Mouse (Mus musculus) left cerebral cortex, adult 2 months (tissue): ENCODE data around the gene Cuedc2. TPM values are rescaled to one million over a fixed set of nuclear protein-coding genes. Genes with fewer than 3 reads are reported as not detected.
A peak's percentile ranks its signal among the peaks of the same experiment; 100 is the strongest.

Source experiments
- DNase-seq, 2 experiments: peaks; one replicate each; pipeline ENCODE4 v3.0.0; 2021 to 2022; ENCODE audit warnings: low spot score in 2 of 2, mixed read lengths in 1 of 2; ENCODE audit errors: extremely low spot score in 1 of 2
- H3K27ac ChIP-seq: fragments of 200-600 bp; 2 replicates; pipeline ENCODE4 v1.8.1; 2022
- H3K4me3 ChIP-seq: fragments of 200-600 bp; 2 replicates; pipeline ENCODE4 v1.8.1; 2022
- CTCF ChIP-seq: fragments of 200-600 bp; IDR thresholded peaks from 2 replicates; pipeline ENCODE4 v1.8.1; 2022; ENCODE audit warnings: antibody characterized with exemption, mild to moderate bottlenecking, moderate library complexity
- intact Hi-C: fragments of 180-260 bp; cut with DNase I; formaldehyde crosslinking; loops from one replicate; pipeline ENCODE4 v1.15.1; 2025
- long read RNA-seq, 2 experiments: library from polyadenylated mRNA; stranded (forward); transcript quantifications; one replicate each; pipeline ENCODE4 v2.0.0; 2021; ENCODE audit warnings: borderline mapping rate in 2 of 2
- total RNA-seq, 2 experiments: library from RNA; stranded (reverse); gene quantifications; 2 replicates each; pipeline ENCODE4 v1.2.3; 2021

Cuedc2 gene
- total RNA-seq: 100 to 1,000 TPM; 188 to 196 TPM
- long read RNA-seq, experiment 1, transcript Cuedc2-211 (9 exons, 999 nt): minor isoform, 19 of 139 reads
- long read RNA-seq, experiment 1, transcript Cuedc2-201 (9 exons, 1,833 nt): major isoform, 30 of 139 reads
- long read RNA-seq, experiment 1, transcript Cuedc2-203 (9 exons, 1,790 nt): minor isoform, 16 of 139 reads
- long read RNA-seq, experiment 1, partial matches to known transcripts: 12 of 139 reads
- long read RNA-seq, experiment 1, other reads (novel, unspliced or antisense): 61 of 139 reads
- long read RNA-seq, experiment 2, transcript Cuedc2-201 (9 exons, 1,833 nt): major isoform, 24 of 112 reads
- long read RNA-seq, experiment 2, transcript Cuedc2-203 (9 exons, 1,790 nt): minor isoform, 10 of 112 reads
- long read RNA-seq, experiment 2, transcript Cuedc2-211 (9 exons, 999 nt): minor isoform, 14 of 112 reads
- long read RNA-seq, experiment 2, partial matches to known transcripts: 12 of 112 reads
- long read RNA-seq, experiment 2, other reads (novel, unspliced or antisense): 48 of 112 reads

GRCm38 (mm10) chr19:46338331-46338936 is at the start of gene Cuedc2:
TSS of gene Cuedc2 (minus strand) at chr19:46338702.
- Histone ChIP-seq H3K27ac (peak within 1 kb of the TSS; percentile 94), H3K4me3 (peak within 1 kb of the TSS; percentile 79)
- TF ChIP-seq CTCF: peak; percentile 80
- intact Hi-C loops: loop anchor here (2.0 kb wide), 3 partner anchors 18 to 112 kb away; no protein-coding TSS in a partner anchor
- peak; percentile 97 to 99 for DNase-seq

DNA sequence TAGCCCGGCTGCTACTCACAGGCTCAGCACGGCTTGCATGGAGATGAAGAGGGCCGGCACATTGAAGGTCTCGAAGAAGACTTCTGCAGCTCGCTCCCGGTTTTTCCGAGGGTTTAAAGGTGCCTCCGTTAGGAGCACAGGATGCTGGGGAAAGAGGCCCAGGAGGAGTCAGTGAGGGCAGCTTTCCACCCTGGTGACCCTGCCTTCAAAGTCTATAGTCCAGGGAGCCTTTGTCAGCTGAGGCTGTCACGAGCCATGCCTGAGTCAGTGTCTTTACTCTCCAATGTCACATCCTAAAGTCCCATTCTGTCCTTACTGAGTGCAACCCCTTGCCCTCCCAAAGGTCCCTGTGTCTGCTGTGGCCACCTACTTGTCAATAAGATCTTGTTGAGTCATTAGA is 43.8 kb upstream of the Cuedc2 start:
- intact Hi-C loops: no loop called here
- DNase-seq: no peak
- Histone ChIP-seq H3K4me3 (no peak overlapping the region), H3K27ac (no peak overlapping the region)
- TF ChIP-seq CTCF: no peak

DNA sequence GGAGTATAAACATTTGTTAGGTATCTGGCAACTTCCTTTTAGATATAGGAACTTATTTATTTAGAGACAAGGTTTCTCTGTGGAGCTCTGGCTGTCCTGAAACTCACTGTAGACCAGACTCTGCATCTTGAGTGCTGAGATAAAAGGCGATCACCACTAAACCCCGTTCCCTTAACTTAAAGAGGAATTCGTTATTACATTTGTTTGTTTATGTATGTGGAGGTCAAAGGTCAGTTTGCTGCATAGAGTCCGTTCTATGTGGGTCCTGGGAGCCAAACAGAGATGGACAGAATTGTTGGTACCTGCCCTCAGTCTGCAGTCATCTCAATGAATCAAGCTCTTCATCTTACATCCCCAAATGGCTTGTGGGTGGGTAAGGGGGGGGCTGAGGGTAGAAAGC is 37.4 kb upstream of the Cuedc2 start:
- H3K27ac ChIP-seq: no peak overlapping the region
- intact Hi-C loops: no loop called here

GRCm38 (mm10) chr19:46375489-46375888 is 37.0 kb upstream of the Cuedc2 start:
- intact Hi-C loops: no loop called here
- TF ChIP-seq CTCF: no peak
- no peak for DNase-seq
- Histone ChIP-seq H3K27ac (no peak overlapping the region), H3K4me3 (no peak overlapping the region)

More for the DNA sequence above, 37.4 kb upstream of the Cuedc2 start:
- H3K4me3 ChIP-seq: no peak overlapping the region
- DNase-seq: no peak
- TF ChIP-seq CTCF: no peak

- H3K27ac ChIP-seq: peak overlapping the region; percentile 18; the same call in 1 of the 2 replicates
- DNase-seq: no peak
- no peak overlapping the region for H3K4me3 ChIP-seq
- intact Hi-C loops: no loop called here
- TF ChIP-seq CTCF: no peak
These were observed 36.1 kb upstream of the Cuedc2 start for GRCm38 (mm10) chr19:46374477-46375088.

- intact Hi-C loops: loop anchor here (2.0 kb wide), 2 partner anchors 30 to 64 kb away; partner anchors contain the start of genes Cuedc2 and Nfkb2
- DNase-seq: peak; percentile 54 to 62
- TF ChIP-seq CTCF: peak; percentile 70
- Histone ChIP-seq H3K27ac (peak overlapping the region; percentile 85; the same call in 1 of the 2 replicates), H3K4me3 (no peak overlapping the region)
These were observed 30.7 kb upstream of the Cuedc2 start for GRCm38 (mm10) chr19:46369204-46369603.

DNA sequence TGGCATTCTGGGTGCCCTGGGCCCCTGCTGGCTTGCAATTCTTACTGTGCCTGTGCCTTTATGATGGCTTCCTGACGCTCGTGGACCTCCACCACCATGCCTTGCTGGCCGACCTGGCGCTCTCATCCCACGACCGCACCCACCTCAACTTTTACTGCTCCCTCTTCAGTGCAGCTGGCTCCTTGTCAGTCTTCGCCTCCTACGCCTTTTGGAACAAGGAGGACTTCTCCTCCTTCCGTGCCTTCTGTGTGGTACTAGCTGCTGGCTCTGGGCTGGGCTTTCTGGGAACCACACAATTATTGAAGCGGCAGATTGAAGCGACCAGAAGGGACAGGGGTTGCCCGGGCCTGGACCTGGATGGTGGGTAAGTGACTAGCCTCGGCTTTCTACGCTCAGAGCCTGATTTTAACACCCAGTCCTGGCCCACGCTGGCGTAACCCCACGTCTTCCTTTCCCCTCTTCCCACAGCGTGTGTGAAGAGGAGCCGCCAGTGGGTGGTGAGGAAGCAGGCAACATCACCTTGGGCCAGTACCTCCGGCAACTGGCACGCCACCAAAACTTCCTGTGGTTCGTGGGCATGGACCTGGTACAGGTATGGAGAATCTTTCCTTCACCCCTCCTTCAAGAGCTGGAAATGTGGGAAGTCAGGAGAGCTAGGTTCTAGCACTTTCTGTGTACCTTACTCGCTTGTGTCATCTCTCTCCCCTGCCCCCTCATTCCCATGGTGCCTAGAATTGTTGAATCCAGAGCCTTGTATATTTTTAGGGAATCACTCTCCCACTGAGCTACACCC is 29.5 kb upstream of the Cuedc2 start:
- peak; percentile 43 to 56 for DNase-seq
- intact Hi-C loops: loop anchor here (2.0 kb wide), 2 partner anchors 29 to 63 kb away; partner anchors contain the start of genes Cuedc2 and Nfkb2
- TF ChIP-seq CTCF: no peak

GRCm38 (mm10) chr19:46363294-46364009 is 24.9 kb upstream of the Cuedc2 start:
- intact Hi-C loops: no loop called here
- H3K27ac ChIP-seq: no peak overlapping the region
- TF ChIP-seq CTCF: no peak
- H3K4me3 ChIP-seq: no peak overlapping the region
- no peak for DNase-seq

More for the DNA sequence above, 29.5 kb upstream of the Cuedc2 start:
- Histone ChIP-seq H3K27ac (peak overlapping the region; percentile 85), H3K4me3 (peak overlapping the region; percentile 19; the same call in 1 of the 2 replicates)

- Histone ChIP-seq H3K27ac (no peak overlapping the region), H3K4me3 (no peak overlapping the region)
- DNase-seq: no peak
- no peak for TF ChIP-seq CTCF
- intact Hi-C loops: no loop called here
These were observed 23.6 kb upstream of the Cuedc2 start for GRCm38 (mm10) chr19:46362104-46362503.

DNA sequence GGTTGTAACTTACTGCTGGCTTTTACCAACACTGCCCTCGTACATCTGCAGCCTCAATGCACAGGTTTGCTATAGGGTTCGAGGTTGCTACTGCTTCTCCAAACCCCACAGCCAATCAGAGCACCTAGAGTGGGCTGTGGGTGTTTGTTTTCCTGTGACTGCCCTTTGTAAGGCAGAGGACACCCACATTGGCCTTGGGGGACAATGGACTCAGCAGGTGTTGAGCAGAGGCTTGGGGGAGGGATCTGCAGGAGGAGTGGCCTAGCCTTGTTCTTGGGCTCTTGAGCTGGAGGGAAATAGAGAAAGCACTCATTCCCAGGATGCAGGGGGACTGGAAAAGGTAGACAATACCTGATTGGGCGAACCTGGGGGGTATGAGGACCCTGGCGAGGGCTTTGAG is 19.9 kb upstream of the Cuedc2 start:
- no peak overlapping the region for H3K27ac ChIP-seq
- DNase-seq: no peak
- intact Hi-C loops: no loop called here
- H3K4me3 ChIP-seq: no peak overlapping the region
- TF ChIP-seq CTCF: no peak
